Mouse (Mus musculus): ENCODE measurements around the gene Foxn3.
A peak's percentile ranks its signal among the peaks of the same experiment; 100 is the strongest.

The Foxn3 gene

GRCm38 (mm10) chr12:99153664-99154063 is 409.7 kb downstream of the Foxn3 start:
- peak; percentile 40 to 48 for DNase-seq

DNA sequence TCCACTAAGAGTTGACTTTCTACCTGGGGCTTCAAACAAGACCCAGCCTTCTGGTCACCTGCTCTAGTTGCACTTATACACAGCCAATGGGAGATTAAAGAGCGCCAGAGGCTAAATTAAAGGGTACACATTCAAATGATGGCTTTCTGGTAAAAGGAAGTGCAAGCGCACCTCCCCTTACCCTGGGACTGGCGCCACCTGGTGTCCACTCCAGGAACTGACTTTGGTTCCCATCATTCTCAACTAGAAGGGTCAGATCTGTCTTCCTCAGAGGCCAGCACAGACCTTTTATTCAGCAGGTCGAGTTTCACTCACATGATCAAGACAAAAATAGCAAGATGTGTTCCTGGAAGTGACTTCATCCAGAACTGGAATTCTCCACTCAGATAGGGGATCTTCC is 413.3 kb downstream of the Foxn3 start:
- DNase-seq: peak; percentile 72 to 75

DNA sequence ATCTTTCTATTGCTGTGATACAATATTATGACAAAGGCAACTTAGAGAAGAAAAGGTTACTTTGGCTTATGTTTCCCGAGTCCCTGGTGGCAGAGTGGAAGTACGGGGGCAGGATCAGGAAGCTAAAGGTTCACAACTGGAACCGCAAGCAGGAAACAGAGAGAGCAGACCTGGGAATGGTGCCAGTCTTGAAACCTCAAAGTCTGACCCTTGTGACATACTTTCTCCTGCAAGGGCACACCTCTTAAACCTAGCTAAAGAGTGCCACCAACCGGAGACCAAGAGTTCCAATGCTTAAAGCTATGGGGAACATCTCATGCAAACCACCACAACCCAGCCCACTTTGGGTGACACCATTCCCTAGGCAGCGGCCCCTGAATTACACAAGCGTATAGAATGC is 414.2 kb downstream of the Foxn3 start:
- no peak for DNase-seq
